Mouse (Mus musculus): ENCODE measurements around the gene Ccdc134.

Ccdc134 gene

GRCm38 (mm10) chr15:82170437-82171377 lies 43.0 kb downstream of the Ccdc134 start:
- DNase-seq (ENCODE audit: low spot score in 2 of 2): no peak

- DNase-seq (ENCODE audit: low spot score in 2 of 2): no peak
These were observed 44.9 kb downstream of the Ccdc134 start for GRCm38 (mm10) chr15:82172648-82173047.

GRCm38 (mm10) chr15:82175091-82175490 lies 47.4 kb downstream of the Ccdc134 start:
- DNase-seq (ENCODE audit: low spot score in 2 of 2): no peak

- DNase-seq (ENCODE audit: low spot score in 2 of 2): no peak
These were observed 50.1 kb downstream of the Ccdc134 start for GRCm38 (mm10) chr15:82177743-82178290.

- no peak for DNase-seq (ENCODE audit: low spot score in 2 of 2)
These were observed 53.4 kb downstream of the Ccdc134 start for GRCm38 (mm10) chr15:82181131-82181530.

- DNase-seq (ENCODE audit: low spot score in 2 of 2): no peak
These were observed 54.6 kb downstream of the Ccdc134 start for GRCm38 (mm10) chr15:82182311-82182710.

- DNase-seq (ENCODE audit: low spot score in 2 of 2): no peak
These were observed 55.9 kb downstream of the Ccdc134 start for GRCm38 (mm10) chr15:82183596-82183995.

- DNase-seq (ENCODE audit: low spot score in 2 of 2): no peak
These were observed 56.5 kb downstream of the Ccdc134 start for GRCm38 (mm10) chr15:82184183-82184582.

GRCm38 (mm10) chr15:82184656-82185055 lies 56.9 kb downstream of the Ccdc134 start:
- no peak for DNase-seq (ENCODE audit: low spot score in 2 of 2)

GRCm38 (mm10) chr15:82185062-82185783 lies 57.5 kb downstream of the Ccdc134 start:
- no peak for DNase-seq (ENCODE audit: low spot score in 2 of 2)

- DNase-seq (ENCODE audit: low spot score in 2 of 2): no peak
These were observed 58.4 kb downstream of the Ccdc134 start for GRCm38 (mm10) chr15:82186131-82186530.

GRCm38 (mm10) chr15:82186931-82187330 lies 59.2 kb downstream of the Ccdc134 start:
- no peak for DNase-seq (ENCODE audit: low spot score in 2 of 2)

GRCm38 (mm10) chr15:82187401-82187800 lies 59.7 kb downstream of the Ccdc134 start:
- no peak for DNase-seq (ENCODE audit: low spot score in 2 of 2)

GRCm38 (mm10) chr15:82187924-82188323 lies 60.2 kb downstream of the Ccdc134 start:
- DNase-seq (ENCODE audit: low spot score in 2 of 2): no peak

GRCm38 (mm10) chr15:82188481-82189240 lies 60.9 kb downstream of the Ccdc134 start:
- no peak for DNase-seq (ENCODE audit: low spot score in 2 of 2)
